Mouse (Mus musculus) lung, postnatal 0 days (tissue): ENCODE results near the gene Il12a. TPM values are rescaled to one million over a fixed set of nuclear protein-coding genes. Genes with fewer than 3 reads are reported as not detected.
A peak's percentile ranks its signal among the peaks of the same experiment; 100 is the strongest.

Experiments used
- ATAC-seq: fragments of 200-750 bp; cut with Nextera tagmentation; 2 replicates; pipeline ENCODE4 v1.8.0; 2017; ENCODE audit warnings: moderate library complexity
- DNase-seq: peaks from one replicate; pipeline ENCODE4 v3.0.0-alpha.2; 2016; ENCODE audit warnings: low spot score
- H3K27ac ChIP-seq: fragments of 300-500 bp; sonication (generic); 2 replicates; pipeline ENCODE4 v1.5.1; 2014; ENCODE audit warnings: antibody characterized with exemption, mild to moderate bottlenecking, low read length, mixed read lengths
- H3K27me3 ChIP-seq: fragments of 300-500 bp; sonication (generic); replicated peaks from 2 replicates; pipeline ENCODE4 v1.6.1; 2014; ENCODE audit warnings: low read length, mixed read lengths; ENCODE audit not compliant: insufficient read depth
- H3K36me3 ChIP-seq: fragments of 300-500 bp; sonication (generic); 2 replicates; pipeline ENCODE4 v1.6.1; 2014; ENCODE audit warnings: low read length, mixed read lengths; ENCODE audit not compliant: insufficient read depth
- H3K4me1 ChIP-seq: fragments of 300-500 bp; sonication (generic); 2 replicates; pipeline ENCODE4 v1.6.1; 2014; ENCODE audit warnings: antibody characterized with exemption, low read depth, low read length, mixed read lengths; ENCODE audit not compliant: insufficient read depth
- H3K4me2 ChIP-seq: fragments of 300-500 bp; sonication (generic); replicated peaks from 2 replicates; pipeline ENCODE4 v1.6.1; 2014; ENCODE audit warnings: low read depth, mild to moderate bottlenecking, low read length, moderate library complexity, mixed read lengths
- H3K4me3 ChIP-seq: fragments of 300-500 bp; sonication (generic); 2 replicates; pipeline ENCODE4 v1.5.1; 2014; ENCODE audit warnings: low read depth, low read length
- H3K9ac ChIP-seq: fragments of 300-500 bp; sonication (generic); replicated peaks from 2 replicates; pipeline ENCODE4 v1.6.1; 2014; ENCODE audit warnings: low read depth, mild to moderate bottlenecking
- H3K9me3 ChIP-seq: fragments of 300-500 bp; sonication (generic); 2 replicates; pipeline ENCODE4 v1.6.1; 2016; ENCODE audit warnings: low read length, mixed read lengths
- CTCF ChIP-seq: IDR thresholded peaks from 2 replicates; pipeline ENCODE4 v1.5.1; 2016; ENCODE audit warnings: antibody characterized with exemption, mild to moderate bottlenecking
- EP300 ChIP-seq: IDR thresholded peaks from 2 replicates; pipeline ENCODE4 v1.6.1; 2016; ENCODE audit warnings: antibody characterized with exemption, mild to moderate bottlenecking, control low read depth
- WGBS: fragments of 180-500 bp; shearing (Covaris S2); extraction: QIAGEN DNeasy Blood & Tissue Kit; methylation state at CpG from one replicate; pipeline ENCODE4 v1.1.7; 2014; 5-methylcytosine and 5-hydroxymethylcytosine counted together
- polyA plus RNA-seq: library from polyadenylated mRNA; unstranded; fragments of >200 nt; fragmentation: Nextera tagmentation; extraction: Ambion mirVana; gene quantifications from 2 replicates; pipeline ENCODE4 v1.2.1, GENCODE M21; 2015

Gene Il12a
- polyA plus RNA-seq, 1 experiment from 2014 or later, result 1.4 TPM

DNA sequence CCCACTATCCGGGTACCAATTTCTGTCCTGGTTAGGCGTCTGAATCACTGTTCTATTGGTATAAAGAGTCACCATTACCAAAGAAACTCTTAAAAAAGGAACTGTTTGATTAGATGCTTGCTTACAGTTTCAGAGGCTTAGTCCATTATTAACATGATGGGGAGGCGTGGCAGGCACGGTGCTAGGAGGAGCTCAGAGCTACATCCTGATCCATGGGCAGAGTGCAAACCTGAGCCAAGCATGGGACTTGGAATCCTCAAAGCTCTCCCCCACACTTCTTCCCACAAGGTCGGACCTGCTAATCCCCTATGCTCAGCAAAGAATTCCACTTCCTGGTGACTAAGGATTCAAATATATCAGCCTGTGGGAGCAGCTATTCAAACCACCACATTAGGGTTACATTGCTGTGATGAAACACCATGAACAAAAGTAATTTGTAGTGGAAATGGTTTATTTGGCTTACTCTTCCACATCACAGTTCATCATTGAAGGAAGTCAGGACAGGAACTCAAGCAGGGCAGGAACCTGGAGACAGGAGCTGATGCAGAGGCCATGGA lies 20.9 kb upstream of the Il12a start:
- no peak for ATAC-seq
- H3K9ac ChIP-seq, result no peak overlapping the region
- no peaks in the 10 kb centered on the region for H3K4me1 ChIP-seq
- TF ChIP-seq EP300 (no peak), CTCF (no peak)
- no peak overlapping the region for H3K27ac ChIP-seq
- H3K36me3 ChIP-seq, result no peaks in the 10 kb centered on the region
- WGBS, result 73% methylated on average over 5 of the region's 5 CpGs
- DNase-seq, result no peak
- no peak overlapping the region for H3K4me3 ChIP-seq
- H3K27me3 ChIP-seq, result no peaks in the 10 kb centered on the region
- H3K4me2 ChIP-seq, result no peak overlapping the region
- no peaks in the 10 kb centered on the region for H3K9me3 ChIP-seq

DNA sequence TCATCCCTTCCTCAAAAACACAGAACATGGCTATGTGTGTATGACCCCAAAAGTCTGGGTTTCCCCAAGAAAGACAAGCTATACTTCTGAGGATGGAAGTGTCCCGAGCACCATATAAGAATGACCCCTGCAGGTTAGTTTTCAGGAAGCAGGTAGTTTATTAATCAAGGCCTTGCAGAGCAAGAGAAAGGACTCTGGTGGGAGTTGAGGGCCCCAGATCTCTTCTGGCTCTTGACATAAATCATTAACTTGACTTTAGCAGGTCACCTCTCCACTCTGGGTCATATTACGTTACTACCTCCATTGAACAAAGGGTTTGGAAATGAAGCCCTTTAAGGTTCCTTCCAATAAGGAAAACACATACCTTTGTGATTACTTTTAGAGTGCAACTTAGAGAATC lies 15.7 kb upstream of the Il12a start:
- Histone ChIP-seq H3K4me1 (no peaks in the 10 kb centered on the region; the same call in 1 of the 2 replicates), H3K27ac (0 out of 2 replicates have a peak overlapping the region, but pooled peaks have one; percentile 38), H3K9me3 (no peaks in the 10 kb centered on the region), H3K4me2 (no peak overlapping the region), H3K9ac (no peak overlapping the region), H3K36me3 (no peaks in the 10 kb centered on the region), H3K27me3 (no peaks in the 10 kb centered on the region), H3K4me3 (no peak overlapping the region)
- ATAC-seq (no peak), DNase-seq (no peak)
- WGBS, result 56% methylated on average over 2 of the region's 2 CpGs
- no peak for TF ChIP-seq CTCF
- TF ChIP-seq EP300, result no peak

DNA sequence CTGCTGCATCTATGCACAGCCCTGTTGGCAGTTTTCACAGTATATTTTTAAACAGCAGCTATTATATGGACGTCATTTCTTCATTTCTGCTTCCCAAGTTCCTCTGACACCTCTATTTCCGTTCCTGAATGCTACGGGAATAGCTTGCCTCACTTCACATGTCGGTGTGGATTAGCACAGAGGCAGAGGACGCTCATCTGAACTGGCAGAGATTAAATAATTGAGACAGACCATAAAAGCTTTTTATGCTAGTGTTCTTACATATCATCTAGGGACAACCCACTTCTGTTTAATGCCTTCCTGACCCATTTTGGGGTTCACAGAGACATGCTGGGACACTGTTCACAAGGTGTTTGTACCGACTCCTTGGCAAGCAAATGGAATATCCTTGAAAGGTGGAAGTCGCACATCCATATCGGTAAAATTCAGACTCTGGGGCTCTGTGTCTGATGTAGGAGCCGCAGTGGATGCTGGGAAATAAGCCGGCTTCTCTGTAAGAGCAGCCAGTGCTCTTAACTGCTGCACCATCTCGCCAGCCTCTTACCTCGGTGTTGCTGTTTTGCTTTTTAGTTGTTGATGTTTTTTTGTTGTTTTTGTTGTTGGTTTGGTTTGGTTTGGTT lies 15.1 kb upstream of the Il12a start:
- ATAC-seq (no peak), DNase-seq (no peak)
- Histone ChIP-seq H3K9me3 (no peaks in the 10 kb centered on the region), H3K4me1 (no peaks in the 10 kb centered on the region; the same call in 1 of the 2 replicates), H3K4me2 (no peak overlapping the region), H3K27ac (0 out of 2 replicates have a peak overlapping the region, but pooled peaks have one; percentile 38), H3K4me3 (no peak overlapping the region), H3K36me3 (no peaks in the 10 kb centered on the region), H3K9ac (no peak overlapping the region), H3K27me3 (no peaks in the 10 kb centered on the region)
- 71% methylated on average over 12 of the region's 12 CpGs for WGBS
- TF ChIP-seq CTCF, result no peak
- no peak for TF ChIP-seq EP300

DNA sequence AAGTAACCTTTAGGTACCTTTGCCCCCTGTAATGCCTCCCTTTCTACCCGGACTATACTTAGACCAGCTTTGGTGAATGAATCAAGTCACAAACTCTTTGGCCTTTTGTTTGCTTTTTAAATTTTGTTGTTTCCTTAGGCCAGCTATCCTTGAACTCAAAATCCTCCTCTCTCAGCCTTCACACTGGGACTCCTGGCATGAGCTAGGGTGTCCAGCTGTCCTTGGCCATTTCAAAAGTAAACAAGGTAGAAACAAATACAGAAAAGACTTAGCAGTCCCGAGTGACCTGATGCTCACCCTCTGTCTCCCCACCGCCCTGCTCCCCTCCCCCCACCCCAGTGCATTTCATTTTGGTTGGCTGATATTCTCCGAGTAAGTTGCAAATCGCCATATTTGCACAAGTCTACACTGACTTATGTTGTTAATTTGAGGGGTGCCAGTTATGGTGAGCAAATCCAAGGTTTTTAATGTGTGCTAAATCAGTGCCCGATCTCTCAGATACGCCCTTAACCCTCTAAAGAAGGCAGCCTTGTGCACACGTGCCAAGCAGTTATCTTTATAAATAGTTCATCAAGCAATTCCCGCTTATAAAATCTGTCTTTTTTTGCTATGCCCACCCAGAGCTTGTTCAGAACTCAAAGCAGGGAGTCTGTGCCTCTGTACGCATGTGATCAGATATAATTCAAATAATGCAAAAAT lies 14.3 kb upstream of the Il12a start:
- DNase-seq, result no peak
- no peaks in the 10 kb centered on the region for H3K36me3 ChIP-seq
- no peaks in the 10 kb centered on the region; the same call in 1 of the 2 replicates for H3K4me1 ChIP-seq
- H3K4me3 ChIP-seq, result 0 out of 2 replicates have a peak overlapping the region, but pooled peaks have one; percentile 30
- no peaks in the 10 kb centered on the region for H3K27me3 ChIP-seq
- TF ChIP-seq CTCF (no peak), EP300 (no peak)
- ATAC-seq, result no peak
- WGBS, result 37% methylated on average over 10 of the region's 10 CpGs
- H3K4me2 ChIP-seq, result peak overlapping the region; percentile 57; the same call in 1 of the 2 replicates
- no peaks in the 10 kb centered on the region for H3K9me3 ChIP-seq
- H3K27ac ChIP-seq, result peak overlapping the region; percentile 83; the same call in 1 of the 2 replicates
- no peak overlapping the region for H3K9ac ChIP-seq

DNA sequence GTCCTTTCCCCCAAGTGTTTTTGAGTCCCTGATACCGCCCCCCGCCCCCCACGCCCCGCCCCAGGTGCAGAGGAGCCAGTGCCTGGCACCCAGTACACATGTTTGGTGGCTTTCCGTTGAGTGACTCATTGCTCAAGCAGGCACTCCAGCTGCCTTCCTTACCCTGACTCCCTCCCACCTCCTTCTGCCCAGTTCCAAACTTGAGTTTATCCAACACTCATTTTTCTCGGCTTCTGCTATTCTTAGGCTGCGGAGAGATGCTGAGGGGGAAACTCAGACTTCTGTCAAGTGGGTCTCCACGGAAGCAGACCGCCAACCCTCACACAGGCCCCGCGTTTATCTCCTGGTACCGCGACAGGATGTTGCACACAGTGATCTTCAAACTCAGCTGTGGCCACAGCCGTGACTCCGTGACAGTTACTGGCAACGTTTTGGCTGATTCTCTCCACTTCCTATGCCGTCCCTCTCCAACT lies 13.6 kb upstream of the Il12a start:
- H3K27me3 ChIP-seq, result no peaks in the 10 kb centered on the region
- peak overlapping the region; percentile 30; the same call in 1 of the 2 replicates for H3K4me3 ChIP-seq
- no peaks in the 10 kb centered on the region; the same call in 1 of the 2 replicates for H3K4me1 ChIP-seq
- H3K4me2 ChIP-seq, result peak overlapping the region; percentile 57
- ATAC-seq, result peak; percentile 99
- H3K9me3 ChIP-seq, result no peaks in the 10 kb centered on the region
- H3K36me3 ChIP-seq, result no peaks in the 10 kb centered on the region
- peak; percentile 31; the same call in 1 of the 2 replicates for TF ChIP-seq EP300
- TF ChIP-seq CTCF, result no peak
- H3K27ac ChIP-seq, result peak overlapping the region; percentile 83
- no peak overlapping the region for H3K9ac ChIP-seq
- peak; percentile 94 for DNase-seq
- WGBS, result 4% methylated on average over 16 of the region's 17 CpGs
